Comparison of ENCODE assay signal across 8 mouse cellular contexts in the genomic region with DNA sequence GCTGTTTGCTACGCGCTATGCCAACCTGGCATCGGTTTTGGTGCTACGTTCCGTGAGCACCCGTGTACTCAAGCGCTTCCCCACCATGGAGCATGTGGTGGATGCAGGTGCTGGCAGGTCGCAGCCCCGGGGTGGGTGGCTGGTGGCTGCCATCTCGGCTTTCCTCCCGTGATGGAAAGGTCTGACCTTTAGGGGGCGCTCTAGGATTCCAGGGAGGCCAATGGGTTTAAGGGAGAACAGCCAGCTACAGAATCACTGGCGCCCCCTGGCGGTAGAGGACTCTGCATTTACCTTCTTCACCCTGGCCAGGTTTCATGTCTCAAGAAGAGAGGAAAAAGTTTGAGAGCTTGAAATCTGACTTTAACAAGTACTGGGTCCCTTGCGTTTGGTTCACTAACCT. TPM values are rescaled to one million over a fixed set of nuclear protein-coding genes. Genes with fewer than 3 reads are reported as not detected.
DNase-seq lines count a peak whose midpoint lies in the region; ATAC-seq and TF ChIP-seq lines count a peak whose summit lies in the region.

No protein-coding gene starts in this region.

- H3K9me3 ChIP-seq in neural tube, embryonic 15.5 days (replicated peaks): no peaks in the 10 kb centered on the region
- H3K9me3 ChIP-seq in intestine, postnatal 0 days (ENCODE audit: control insufficient read depth): no peaks in the 10 kb centered on the region
- no peaks in the 10 kb centered on the region for H3K9me3 ChIP-seq in liver, embryonic 14.5 days (ENCODE audit: control insufficient read depth, low read length)

- peak; percentile 86 for DNase-seq in neural tube, embryonic 10.5 days (ENCODE audit: extremely low spot score, low spot score)
- DNase-seq in c-Kit-negative CD71-positive TER-119-positive erythroid progenitor cells, embryonic 14.5 days (ENCODE audit: low read depth, low spot score): peak; percentile 90
- DNase-seq in forelimb bud, embryonic 11.5 days (ENCODE audit: low read depth, low spot score): peak; percentile 89
- peak; percentile 80 to 89 (median 84) for DNase-seq in liver, embryonic 14.5 days (ENCODE audit: low read depth in 3 of 3, low spot score in 3 of 3)
- DNase-seq in right cerebral cortex, adult 18-20 months: peak; percentile 82
- DNase-seq in urinary bladder, postnatal 10 days (ENCODE audit: low spot score): peak; percentile 77

- WGBS in neural tube, embryonic 15.5 days: 32% methylated on average over 15 of the region's 15 CpGs
- WGBS in intestine, postnatal 0 days: 38% methylated on average over 15 of the region's 15 CpGs
- WGBS in liver, embryonic 14.5 days (ENCODE audit: insufficient replicate concordance): 37% methylated on average over 15 of the region's 15 CpGs

- no peak overlapping the region for H3K4me3 ChIP-seq in neural tube, embryonic 15.5 days (replicated peaks)
- no peak overlapping the region for H3K4me3 ChIP-seq in intestine, postnatal 0 days (ENCODE audit: low read depth, low read length)
- H3K4me3 ChIP-seq in liver, embryonic 14.5 days (ENCODE audit: insufficient read depth in 1 of 2, low read depth in 2 of 2, low read length in 2 of 2): no peak overlapping the region

- H3K9ac ChIP-seq in neural tube, embryonic 15.5 days (replicated peaks): no peak overlapping the region
- no peak overlapping the region for H3K9ac ChIP-seq in intestine, postnatal 0 days (ENCODE audit: low read depth, low read length)
- H3K9ac ChIP-seq in liver, embryonic 14.5 days (replicated peaks): no peak overlapping the region

- TF ChIP-seq EP300 in liver, embryonic 14.5 days (IDR thresholded peaks at IDR 0.05; ENCODE audit: low read depth): no peak

- no peak for ATAC-seq in neural tube, embryonic 15.5 days (ENCODE audit: low FRiP score)
- ATAC-seq in intestine, postnatal 0 days: peak; percentile 56; the same call in 1 of the 2 replicates
- ATAC-seq in liver, embryonic 14.5 days (ENCODE audit: insufficient read depth): peak; percentile 27; the same call in 1 of the 2 replicates

- H3K27me3 ChIP-seq in neural tube, embryonic 15.5 days (replicated peaks): no peaks in the 10 kb centered on the region
- no peaks in the 10 kb centered on the region for H3K27me3 ChIP-seq in intestine, postnatal 0 days (replicated peaks; ENCODE audit: control insufficient read depth, insufficient read depth, low read length)
- H3K27me3 ChIP-seq in liver, embryonic 14.5 days (ENCODE audit: control insufficient read depth, insufficient read depth, low read length): no peaks in the 10 kb centered on the region

- peaks cover 16% of the 10 kb centered on the region for H3K36me3 ChIP-seq in neural tube, embryonic 15.5 days
- H3K36me3 ChIP-seq in intestine, postnatal 0 days (ENCODE audit: control insufficient read depth, insufficient read depth): peaks cover 13% of the 10 kb centered on the region
- H3K36me3 ChIP-seq in liver, embryonic 14.5 days (replicated peaks; ENCODE audit: control insufficient read depth, insufficient read depth, low read depth): peaks cover 16% of the 10 kb centered on the region

- no peak overlapping the region for H3K27ac ChIP-seq in neural tube, embryonic 15.5 days (replicated peaks)
- no peak overlapping the region for H3K27ac ChIP-seq in intestine, postnatal 0 days (ENCODE audit: low read depth, low read length)
- H3K27ac ChIP-seq in liver, embryonic 14.5 days: no peak overlapping the region

- TF ChIP-seq CTCF in intestine, postnatal 0 days (IDR thresholded peaks at IDR 0.05; ENCODE audit: low read depth): peak; percentile 98
- peak; percentile 99 for TF ChIP-seq CTCF in liver, embryonic 14.5 days (IDR thresholded peaks at IDR 0.05; ENCODE audit: low read depth)

- H3K4me1 ChIP-seq in neural tube, embryonic 15.5 days: no peaks in the 10 kb centered on the region
- H3K4me1 ChIP-seq in intestine, postnatal 0 days (replicated peaks; ENCODE audit: control insufficient read depth, insufficient read depth, low read length): no peaks in the 10 kb centered on the region
- no peaks in the 10 kb centered on the region for H3K4me1 ChIP-seq in liver, embryonic 14.5 days (replicated peaks; ENCODE audit: control insufficient read depth in 2 of 2, insufficient read depth in 2 of 2, low read length in 1 of 2)

- H3K4me2 ChIP-seq in neural tube, embryonic 15.5 days: no peak overlapping the region
- H3K4me2 ChIP-seq in intestine, postnatal 0 days (replicated peaks; ENCODE audit: low read depth): no peak overlapping the region
- H3K4me2 ChIP-seq in liver, embryonic 14.5 days (ENCODE audit: low read depth): no peak overlapping the region

RNA-seq across cellular contexts. Expression of a gene that starts 9.9 kb away (rescaled TPM):
- polyA plus RNA-seq in neural tube, embryonic 15.5 days (2015; fragmentation: Nextera tagmentation; extraction: Ambion mirVana): 530 and 610 TPM in 2 replicates
- polyA plus RNA-seq in intestine, postnatal 0 days (2015; fragmentation: Nextera tagmentation; extraction: Ambion mirVana): 563 and 564 TPM in 2 replicates
- 908 and 935 TPM in 2 replicates for polyA plus RNA-seq in liver, embryonic 14.5 days (2012; rRNA removed)
- 901 and 915 TPM in 2 replicates for polyA plus RNA-seq in liver, embryonic 14.5 days (2014; fragmentation: Nextera tagmentation; extraction: Ambion mirVana)

RNA-seq across cellular contexts. Expression of a gene that starts 12.4 kb away (rescaled TPM):
- polyA plus RNA-seq in neural tube, embryonic 15.5 days (2015; fragmentation: Nextera tagmentation; extraction: Ambion mirVana): 19.5 and 22.5 TPM in 2 replicates
- polyA plus RNA-seq in intestine, postnatal 0 days (2015; fragmentation: Nextera tagmentation; extraction: Ambion mirVana): 5.3 and 7.0 TPM in 2 replicates
- 1.7 and 2.0 TPM in 2 replicates for polyA plus RNA-seq in liver, embryonic 14.5 days (2012; rRNA removed)
- polyA plus RNA-seq in liver, embryonic 14.5 days (2014; fragmentation: Nextera tagmentation; extraction: Ambion mirVana): 1.1 TPM in 2 replicates

RNA-seq across cellular contexts. Expression of a gene that starts 19.6 kb away (rescaled TPM):
- polyA plus RNA-seq in neural tube, embryonic 15.5 days (2015; fragmentation: Nextera tagmentation; extraction: Ambion mirVana): not detected in 2 replicates
- polyA plus RNA-seq in intestine, postnatal 0 days (2015; fragmentation: Nextera tagmentation; extraction: Ambion mirVana): 0.22 TPM in 2 replicates
- polyA plus RNA-seq in liver, embryonic 14.5 days (2012; rRNA removed): not detected in 2 replicates
- not detected in 2 replicates for polyA plus RNA-seq in liver, embryonic 14.5 days (2014; fragmentation: Nextera tagmentation; extraction: Ambion mirVana)

RNA-seq across cellular contexts. Expression of a gene that starts 20.7 kb away (rescaled TPM):
- polyA plus RNA-seq in neural tube, embryonic 15.5 days (2015; fragmentation: Nextera tagmentation; extraction: Ambion mirVana): 4.7 and 5.5 TPM in 2 replicates
- polyA plus RNA-seq in intestine, postnatal 0 days (2015; fragmentation: Nextera tagmentation; extraction: Ambion mirVana): 2.9 and 3.5 TPM in 2 replicates
- polyA plus RNA-seq in liver, embryonic 14.5 days (2012; rRNA removed): 2.7 and 2.9 TPM in 2 replicates
- 2.3 and 2.5 TPM in 2 replicates for polyA plus RNA-seq in liver, embryonic 14.5 days (2014; fragmentation: Nextera tagmentation; extraction: Ambion mirVana)

RNA-seq across cellular contexts. Expression of a gene that starts 36.3 kb away (rescaled TPM):
- 6.8 and 17.1 TPM in 2 replicates for polyA plus RNA-seq in neural tube, embryonic 15.5 days (2015; fragmentation: Nextera tagmentation; extraction: Ambion mirVana)
- 6.8 and 7.9 TPM in 2 replicates for polyA plus RNA-seq in intestine, postnatal 0 days (2015; fragmentation: Nextera tagmentation; extraction: Ambion mirVana)
- 13.2 and 19.4 TPM in 2 replicates for polyA plus RNA-seq in liver, embryonic 14.5 days (2012; rRNA removed)
- polyA plus RNA-seq in liver, embryonic 14.5 days (2014; fragmentation: Nextera tagmentation; extraction: Ambion mirVana): 30.1 and 31.3 TPM in 2 replicates
